Mouse (Mus musculus) gastrocnemius, postnatal 4 days (tissue): ENCODE measurements at regions not wholly inside any gene's neighbourhood (a gene's known extent, or its start where the extent isn't known, plus 50 kb on each side); places are given as distances from the start of the nearest gene placed in this dataset.

Experiments
- DNase-seq, 2 experiments: peaks; one replicate each; pipeline ENCODE4 v3.0.0; 2021 to 2022; ENCODE audit warnings: low spot score in 2 of 2, mixed read lengths in 2 of 2

GRCm38 (mm10) chr9:68072624-68073023 lies 232.4 kb downstream of the Vps13c start:
- DNase-seq = no peak

GRCm38 (mm10) chr9:68077329-68077728 lies 237.1 kb downstream of the Vps13c start:
- DNase-seq = no peak

- DNase-seq = no peak
These were observed 243.1 kb downstream of the Vps13c start for GRCm38 (mm10) chr9:68083341-68083740.

DNA sequence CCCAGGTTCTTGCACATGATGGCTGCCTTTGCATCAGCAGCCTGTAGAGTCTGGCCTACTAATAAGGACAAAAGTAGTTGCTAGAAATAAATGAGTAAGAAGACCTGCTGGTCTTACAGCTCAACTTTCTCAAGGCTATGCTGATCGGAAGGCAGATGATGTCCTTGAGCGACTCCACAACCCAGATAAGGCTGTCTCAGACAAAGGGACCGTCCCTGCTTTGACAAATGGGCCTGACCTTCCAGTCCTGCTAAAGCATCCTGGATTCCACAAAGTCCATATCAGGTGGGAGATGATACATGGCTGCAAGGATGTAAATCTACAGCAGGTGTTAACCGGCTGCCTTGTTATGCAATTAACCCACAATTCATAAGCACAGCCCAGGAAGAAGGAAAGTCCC lies 244.8 kb downstream of the Vps13c start:
- no peak for DNase-seq

GRCm38 (mm10) chr9:68094561-68094960 lies 254.4 kb downstream of the Vps13c start:
- DNase-seq = no peak

GRCm38 (mm10) chr9:68109841-68110240 lies 269.6 kb downstream of the Vps13c start:
- DNase-seq = no peak

- no peak for DNase-seq
These were observed 275.0 kb downstream of the Vps13c start for GRCm38 (mm10) chr9:68115151-68115690.

DNA sequence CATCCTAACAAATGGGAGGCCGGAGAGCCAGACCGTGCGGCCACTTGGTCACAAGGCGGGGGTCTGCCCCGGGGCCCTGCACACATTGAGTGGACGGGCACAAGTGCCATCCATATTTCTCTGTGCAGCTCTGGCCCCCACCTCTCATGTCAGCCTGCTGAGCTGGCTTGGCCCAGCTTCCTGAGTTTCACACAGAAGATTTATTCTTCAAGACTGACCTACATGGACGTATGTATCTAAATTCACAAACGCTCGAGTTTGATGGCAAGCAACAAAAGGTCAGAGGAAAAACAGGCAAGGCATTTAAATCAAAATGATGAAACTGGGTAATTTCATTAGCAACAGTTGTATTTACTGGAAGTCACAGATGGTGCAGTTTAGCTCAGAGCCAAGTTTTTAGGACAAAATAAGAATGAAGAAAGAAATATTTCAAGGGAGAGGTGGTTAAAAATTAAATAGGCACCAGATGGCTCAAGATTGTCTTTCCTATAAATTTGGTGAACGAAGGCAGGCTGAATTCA lies 276.1 kb downstream of the Vps13c start:
- DNase-seq = no peak

DNA sequence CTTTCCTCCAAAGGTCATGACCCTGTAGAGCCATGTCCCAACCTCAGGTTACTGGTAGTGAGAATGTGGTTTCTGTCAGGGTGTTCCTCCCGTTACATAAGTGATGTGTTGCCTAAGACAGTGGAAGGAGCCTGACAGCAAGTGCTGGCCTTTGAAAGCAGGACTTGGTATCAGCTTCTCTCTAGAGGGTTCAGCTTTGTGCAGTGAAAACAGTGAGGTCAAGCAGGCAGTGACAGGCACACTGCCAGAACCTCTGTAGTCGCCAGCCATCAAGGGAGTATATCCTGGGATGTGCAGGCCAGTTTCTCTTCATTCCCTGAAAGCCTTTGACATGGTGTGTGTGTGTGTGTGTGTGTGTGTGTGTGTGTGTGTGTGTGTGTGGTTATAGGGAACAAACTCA lies 278.1 kb downstream of the Vps13c start:
- DNase-seq = no peak

DNA sequence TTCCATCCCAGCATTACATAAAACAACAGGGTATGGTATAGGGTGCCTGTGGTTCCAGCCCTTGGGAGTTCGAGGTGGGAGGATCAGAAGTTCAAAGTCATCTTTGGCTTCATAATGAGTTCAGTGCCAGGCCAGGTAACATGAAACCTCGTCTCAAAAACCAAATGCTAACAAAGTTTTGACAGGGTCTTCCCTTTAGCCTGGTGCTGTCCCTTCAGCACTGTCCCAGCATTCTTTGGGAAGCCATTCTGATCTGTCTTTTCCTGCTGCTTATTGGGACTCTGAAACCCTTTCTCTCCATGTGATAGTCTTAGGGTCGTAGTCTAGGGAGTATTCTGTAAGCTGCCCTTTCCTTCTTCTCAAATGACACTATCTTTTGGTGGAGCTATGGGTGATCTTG lies 282.1 kb downstream of the Vps13c start:
- no peak for DNase-seq

- no peak for DNase-seq
These were observed 291.1 kb downstream of the Vps13c start for GRCm38 (mm10) chr9:68131263-68131662.

GRCm38 (mm10) chr9:68135446-68136050 lies 295.4 kb downstream of the Vps13c start:
- DNase-seq = no peak

DNA sequence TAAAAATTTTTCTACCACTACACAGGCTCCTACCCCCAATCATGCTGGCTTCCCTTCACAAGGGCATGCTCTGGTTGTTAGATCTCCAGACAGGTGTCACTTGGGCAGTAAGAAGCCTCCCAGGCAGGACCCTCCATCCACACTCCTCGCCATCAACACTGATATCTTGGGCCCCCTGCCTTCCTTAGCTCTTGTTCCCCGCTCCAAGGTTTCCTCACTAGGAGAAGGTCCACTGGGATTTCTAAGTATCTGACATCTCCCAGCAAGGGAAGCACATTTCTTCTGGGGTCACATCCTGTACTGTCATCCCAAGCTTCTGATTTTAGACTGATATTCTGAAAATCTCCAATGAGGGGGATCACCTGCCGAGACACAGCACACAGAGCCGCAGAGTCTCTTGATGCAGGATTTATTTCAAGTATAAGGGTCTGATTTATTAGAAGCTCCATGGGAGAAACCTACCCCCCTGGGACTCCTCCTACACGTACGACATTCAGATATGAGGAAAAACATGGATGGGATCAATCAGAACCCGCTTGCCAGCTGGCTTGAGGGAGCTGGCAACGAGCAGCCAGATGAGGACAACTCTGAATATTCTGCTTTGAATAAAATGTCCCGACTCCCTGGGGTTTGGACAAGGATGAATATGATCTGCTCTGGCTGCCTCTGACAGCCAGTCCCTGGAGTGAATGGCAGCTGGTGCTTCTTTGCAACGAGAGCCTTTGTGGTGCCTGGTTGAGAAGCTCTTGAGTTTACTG lies 322.8 kb downstream of the Vps13c start:
- no peak for DNase-seq

DNA sequence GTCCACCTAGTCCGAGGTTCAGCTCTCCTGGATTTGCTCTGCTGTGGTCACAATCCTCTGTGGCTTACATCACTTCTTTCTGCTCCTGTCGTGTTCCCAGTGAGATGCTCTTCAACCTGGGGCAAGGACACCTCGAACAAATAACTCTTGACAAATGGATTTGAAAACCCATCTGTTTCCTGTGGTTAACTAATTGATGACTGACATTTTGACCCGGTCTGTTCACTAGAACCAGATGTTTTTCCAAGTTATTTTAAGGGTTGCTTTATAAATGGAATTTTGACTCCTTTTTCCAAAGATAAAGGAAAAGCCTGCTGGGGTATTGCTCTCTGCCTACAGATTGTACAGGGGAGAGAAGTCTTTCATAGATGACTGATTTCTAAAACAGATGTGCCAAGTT lies 326.4 kb downstream of the Vps13c start:
- DNase-seq = no peak

DNA sequence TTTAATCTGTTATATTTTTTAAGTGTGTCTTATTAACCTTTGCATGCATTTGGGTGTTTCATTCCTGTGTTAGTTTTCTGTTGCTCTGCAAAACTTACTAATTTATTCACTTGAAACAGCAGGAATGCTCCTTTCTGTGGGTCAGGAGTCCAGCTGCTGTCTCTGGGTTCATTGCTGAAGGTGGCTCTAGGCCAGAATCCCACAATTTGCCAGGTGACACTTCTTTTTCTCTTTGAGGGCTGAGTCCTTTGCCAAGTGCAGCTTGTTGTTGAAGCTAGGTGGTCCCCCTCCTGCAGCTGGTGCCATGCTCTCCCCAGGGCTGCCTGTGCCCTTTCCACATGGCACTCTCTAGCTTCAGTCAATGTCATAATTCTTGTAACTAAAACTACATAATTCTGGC lies 348.7 kb downstream of the Vps13c start:
- DNase-seq = no peak

DNA sequence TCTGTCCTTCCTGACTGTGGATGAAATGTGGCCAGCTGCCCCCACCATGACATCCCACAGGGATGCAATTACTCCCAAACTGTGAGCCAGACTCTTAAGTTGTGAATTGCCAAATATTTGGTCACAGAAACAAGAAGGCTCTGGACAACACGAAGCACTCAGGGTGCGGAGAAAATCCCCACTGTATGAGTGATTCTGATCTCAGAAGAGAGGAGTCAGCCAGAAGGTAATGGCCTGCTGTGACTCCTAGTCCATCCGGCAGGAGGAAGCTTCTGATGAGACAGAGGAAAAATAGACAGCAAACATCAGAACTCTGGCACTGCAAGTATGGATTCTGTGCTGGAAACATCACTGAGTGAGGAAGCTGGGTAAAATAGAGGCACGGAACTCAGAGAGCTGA lies 359.6 kb downstream of the Vps13c start:
- DNase-seq = no peak

DNA sequence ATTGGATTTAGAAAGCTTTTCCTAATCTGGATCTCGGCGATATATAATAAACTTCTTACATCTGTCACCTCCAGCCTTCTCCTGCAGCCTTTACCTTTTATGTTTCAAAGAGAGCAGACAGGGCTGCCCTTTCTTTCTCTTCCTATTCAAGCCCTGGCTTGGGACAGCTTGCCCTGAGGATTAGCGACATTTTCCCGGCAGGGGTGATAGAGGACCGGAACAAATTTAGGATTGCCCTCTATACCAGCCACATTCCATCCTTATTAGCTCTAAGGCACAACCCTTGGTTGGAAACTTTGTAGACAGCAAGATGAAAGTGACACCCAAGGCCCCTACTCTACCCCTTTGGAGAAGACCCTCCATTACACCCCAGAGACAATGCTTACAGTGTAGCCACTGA lies 360.8 kb downstream of the Vps13c start:
- DNase-seq = no peak

DNA sequence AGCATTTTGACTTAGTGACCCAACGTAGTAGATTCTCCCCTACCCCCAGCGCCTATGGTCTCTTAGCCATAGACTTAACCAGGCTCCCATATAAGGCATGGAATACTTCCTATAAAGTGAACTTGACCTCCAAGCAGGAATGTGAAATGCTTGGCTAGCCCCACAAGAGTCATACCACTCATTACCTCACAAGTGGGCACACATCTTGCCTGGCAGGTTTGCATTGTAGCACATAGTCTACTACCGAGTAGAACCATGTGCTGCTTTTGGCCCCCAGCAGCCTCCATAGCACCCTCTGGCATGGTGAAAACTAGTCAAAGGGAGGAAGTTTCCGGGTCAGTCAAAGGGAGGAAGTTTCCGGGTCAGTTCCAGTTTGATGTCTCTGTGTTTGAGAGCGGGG lies 385.5 kb downstream of the Vps13c start:
- DNase-seq = no peak

- DNase-seq = no peak
These were observed 390.9 kb downstream of the Vps13c start for GRCm38 (mm10) chr9:68231131-68231530.

DNA sequence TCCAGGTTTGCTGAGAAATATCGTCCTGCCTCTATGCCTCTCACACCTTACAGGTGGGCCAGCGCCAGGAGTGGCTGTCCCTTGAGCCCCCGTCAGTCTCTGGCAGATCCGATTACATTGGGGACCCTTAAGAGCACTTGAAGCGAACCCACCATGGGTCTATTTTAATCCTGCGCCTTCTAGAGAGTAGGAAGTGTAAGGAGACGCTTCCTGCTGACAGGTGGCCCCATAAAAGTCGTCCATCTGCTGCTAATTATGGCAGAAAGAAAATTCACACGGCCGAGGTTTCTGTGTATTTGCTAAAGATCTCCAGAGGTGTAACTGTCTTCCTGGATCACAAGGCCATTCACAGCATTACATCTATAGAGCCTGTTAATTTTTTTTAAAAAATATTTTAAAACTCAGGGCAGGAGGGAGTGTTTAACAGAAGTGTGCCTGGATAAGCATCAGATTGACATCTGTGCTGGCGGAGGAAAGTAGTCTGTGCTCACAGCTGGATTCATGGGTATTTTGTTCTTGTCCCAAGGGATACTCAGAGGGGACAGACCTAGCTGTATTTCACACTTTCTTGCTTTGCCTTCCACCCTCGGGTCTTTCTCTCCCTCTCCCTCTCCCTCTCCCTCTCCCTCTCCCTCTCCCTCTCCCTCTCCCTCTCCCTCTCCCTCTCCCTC lies 394.9 kb downstream of the Vps13c start:
- no peak for DNase-seq

DNA sequence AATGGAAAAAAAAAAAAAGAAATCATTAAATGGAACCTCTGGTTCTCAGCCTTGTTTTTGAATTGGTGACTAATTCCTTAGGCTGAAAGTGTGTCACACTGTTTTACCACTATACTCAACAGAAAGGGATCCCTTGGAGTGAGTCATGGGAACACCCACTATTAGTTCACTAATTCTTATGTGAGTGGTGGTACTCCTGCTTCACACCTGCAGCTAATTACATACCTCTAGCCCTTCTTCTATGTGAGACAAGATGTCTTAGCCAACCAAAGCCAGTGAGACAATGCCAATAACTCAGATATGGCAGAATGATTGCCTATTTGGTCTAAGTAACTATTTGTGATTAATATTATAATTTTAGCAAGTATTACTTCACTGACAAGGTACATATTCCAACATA lies 398.9 kb downstream of the Vps13c start:
- no peak for DNase-seq

- no peak for DNase-seq
These were observed 399.4 kb downstream of the Vps13c start for GRCm38 (mm10) chr9:68239551-68239950.
